Mouse (Mus musculus) activated CD4-positive, CD25-positive, alpha-beta regulatory T cell (primary cell): ENCODE data around the gene 4930555G01Rik. TPM values are rescaled to one million over a fixed set of nuclear protein-coding genes. Genes with fewer than 3 reads are reported as not detected.

Source experiments
- polyA plus RNA-seq, 2 experiments: library from polyadenylated mRNA; unstranded; fragments of 100-300 nt; shearing (Covaris generic); gene quantifications; one replicate each; pipeline ENCODE4 v1.2.1; 2017

The 4930555G01Rik gene
- under 1 TPM in 1 of 2 experiments, not detected in 1; 0.28 TPM for polyA plus RNA-seq

GRCm38 (mm10) chr14:5050329-5050728, at the start of gene 4930555G01Rik:
TSS of gene 4930555G01Rik (plus strand) at chr14:5050629.

GRCm38 (mm10) chr14:5015591-5015990, 34.8 kb upstream of the 4930555G01Rik start, which contains the start of gene Gm3298:
TSS of gene Gm3298 (plus strand) at chr14:5015891.

GRCm38 (mm10) chr14:5070611-5071490, 20.4 kb downstream of the 4930555G01Rik start, which contains the start of gene Gm8281:
TSS of gene Gm8281 (plus strand) at chr14:5071040.

Other genes with a start within 250 kb of the 4930555G01Rik start
- not detected for gene Gm3269, start 212.5 kb upstream of the 4930555G01Rik start, polyA plus RNA-seq
- under 1 TPM in 1 of 2 experiments, not detected in 1; 0.24 TPM for gene Gm3264, start 195.1 kb upstream of the 4930555G01Rik start, polyA plus RNA-seq
- gene Gm3278, start 158.2 kb upstream of the 4930555G01Rik start, polyA plus RNA-seq = not detected
- under 1 TPM in 1 of 2 experiments, not detected in 1; 0.44 TPM for gene Gm8297, start 66.7 kb upstream of the 4930555G01Rik start, polyA plus RNA-seq
- gene Gm3298, start 34.7 kb upstream of the 4930555G01Rik start, polyA plus RNA-seq = not detected
- gene Gm8281, start 20.4 kb downstream of the 4930555G01Rik start, polyA plus RNA-seq = 1 to 10 TPM; 1.2 to 3.8 TPM
- gene Gm8279, start 80.9 kb downstream of the 4930555G01Rik start, polyA plus RNA-seq = under 1 TPM in 1 of 2 experiments, not detected in 1; 0.18 TPM
- not detected for gene Gm3317, start 113.9 kb downstream of the 4930555G01Rik start, polyA plus RNA-seq
- gene Gm8271, start 135.2 kb downstream of the 4930555G01Rik start, polyA plus RNA-seq = not detected
- gene Gm3526, start 210.0 kb downstream of the 4930555G01Rik start, polyA plus RNA-seq = not detected